In the genomic region with DNA sequence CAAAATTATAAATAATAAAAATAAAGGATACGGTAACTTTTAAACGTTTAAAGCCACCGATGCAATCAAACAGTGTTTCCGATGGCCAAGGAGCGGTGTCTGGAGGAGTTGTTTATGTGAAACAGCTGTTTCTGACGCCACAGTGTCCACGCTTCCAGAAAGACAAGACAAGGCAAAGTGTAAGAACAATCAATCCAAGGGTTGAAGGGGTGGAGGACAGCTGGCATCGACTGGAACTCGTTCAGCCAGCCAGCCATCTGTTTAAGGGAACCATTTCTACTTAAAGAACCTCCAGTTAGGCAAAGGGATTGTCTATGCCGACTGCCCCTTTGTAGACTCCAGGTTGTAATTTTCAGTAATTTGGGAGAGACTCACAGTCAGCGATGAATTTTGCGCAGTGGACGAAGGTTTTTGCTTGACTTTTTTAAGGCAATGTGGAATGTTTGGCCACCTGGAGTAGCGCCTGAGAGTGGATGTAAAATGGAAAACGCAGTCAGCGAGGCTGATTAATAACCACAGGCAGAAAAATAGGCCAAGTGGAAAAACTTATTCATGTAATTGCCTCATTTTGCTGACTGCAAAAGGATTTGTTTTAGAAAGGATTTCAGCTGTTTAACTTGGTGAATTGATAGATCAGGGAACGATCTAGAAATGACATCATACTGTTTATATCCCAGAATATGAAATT, we compare ENCODE assay signal across 8 mouse cellular contexts. TPM values are rescaled to one million over a fixed set of nuclear protein-coding genes. Genes with fewer than 3 reads are reported as not detected.
DNase-seq lines count a peak whose midpoint lies in the region; ATAC-seq and TF ChIP-seq lines count a peak whose summit lies in the region.

No protein-coding gene starts in this region.

- peak; percentile 37 to 45 for DNase-seq in cerebellum, postnatal 14 days
- no peak for DNase-seq in cerebellum, adult 8-10 months
- peak; percentile 17 for DNase-seq in hindbrain, postnatal 0 days (ENCODE audit: low spot score)
- DNase-seq in hindbrain, embryonic 14.5 days (ENCODE audit: low spot score), result no peak
- peak; percentile 28 for DNase-seq in lung, postnatal 36 days
- no peak for DNase-seq in frontal cortex, postnatal 36 days (ENCODE audit: low spot score in 2 of 2)
- DNase-seq in adrenal gland, adult 2 months, result no peak

- no peak overlapping the region for H3K9ac ChIP-seq in hindbrain, postnatal 0 days (replicated peaks; ENCODE audit: low read length)
- H3K9ac ChIP-seq in hindbrain, embryonic 14.5 days, result no peak overlapping the region
- H3K9ac ChIP-seq in forebrain, embryonic 16.5 days (replicated peaks; ENCODE audit: low read depth, low read length), result no peak overlapping the region

- no peaks in the 10 kb centered on the region for H3K36me3 ChIP-seq in hindbrain, postnatal 0 days (ENCODE audit: insufficient read depth, low read length)
- no peaks in the 10 kb centered on the region for H3K36me3 ChIP-seq in hindbrain, embryonic 14.5 days (replicated peaks; ENCODE audit: control insufficient read depth, insufficient read depth)
- no peaks in the 10 kb centered on the region for H3K36me3 ChIP-seq in forebrain, embryonic 16.5 days (ENCODE audit: control insufficient read depth, insufficient read depth)

- 71% methylated on average over 17 of the region's 17 CpGs for WGBS in hindbrain, postnatal 0 days
- 77% methylated on average over 17 of the region's 17 CpGs for WGBS in hindbrain, embryonic 14.5 days
- WGBS in forebrain, embryonic 16.5 days, result 43% methylated on average over 17 of the region's 17 CpGs

- no peak for TF ChIP-seq CTCF in hindbrain, postnatal 0 days (IDR thresholded peaks at IDR 0.05; ENCODE audit: low read depth)

- no peak overlapping the region for H3K4me2 ChIP-seq in hindbrain, postnatal 0 days (ENCODE audit: low read depth, low read length)
- H3K4me2 ChIP-seq in hindbrain, embryonic 14.5 days (replicated peaks), result no peak overlapping the region
- H3K4me2 ChIP-seq in forebrain, embryonic 16.5 days (ENCODE audit: low read length), result peak overlapping the region; percentile 18

- no peak for ATAC-seq in hindbrain, postnatal 0 days
- ATAC-seq in hindbrain, embryonic 14.5 days (ENCODE audit: low FRiP score), result no peak; the same call in 1 of the 2 replicates
- ATAC-seq in forebrain, embryonic 16.5 days, result peak; percentile 72

- H3K4me1 ChIP-seq in hindbrain, postnatal 0 days (ENCODE audit: insufficient read depth, low read length), result no peaks in the 10 kb centered on the region
- no peaks in the 10 kb centered on the region for H3K4me1 ChIP-seq in hindbrain, embryonic 14.5 days (replicated peaks; ENCODE audit: control insufficient read depth, insufficient read depth, low read length)
- H3K4me1 ChIP-seq in forebrain, embryonic 16.5 days (replicated peaks; ENCODE audit: control insufficient read depth, insufficient read depth, low read length), result no peaks in the 10 kb centered on the region; the same call in 1 of the 2 replicates

- H3K27ac ChIP-seq in hindbrain, postnatal 0 days, result no peak overlapping the region
- no peak overlapping the region for H3K27ac ChIP-seq in hindbrain, embryonic 14.5 days
- H3K27ac ChIP-seq in forebrain, embryonic 16.5 days (ENCODE audit: low read length), result no peak overlapping the region

- H3K4me3 ChIP-seq in hindbrain, postnatal 0 days (ENCODE audit: low read length), result no peak overlapping the region
- no peak overlapping the region for H3K4me3 ChIP-seq in hindbrain, embryonic 14.5 days (replicated peaks; ENCODE audit: low read length)
- H3K4me3 ChIP-seq in forebrain, embryonic 16.5 days (replicated peaks; ENCODE audit: low read length), result no peak overlapping the region

- no peaks in the 10 kb centered on the region for H3K27me3 ChIP-seq in hindbrain, postnatal 0 days (ENCODE audit: insufficient read depth, low read length)
- H3K27me3 ChIP-seq in hindbrain, embryonic 14.5 days (ENCODE audit: control insufficient read depth, insufficient read depth, low read length), result no peaks in the 10 kb centered on the region
- H3K27me3 ChIP-seq in forebrain, embryonic 16.5 days (replicated peaks; ENCODE audit: control insufficient read depth, insufficient read depth, low read length), result no peaks in the 10 kb centered on the region

- no peaks in the 10 kb centered on the region for H3K9me3 ChIP-seq in hindbrain, postnatal 0 days (ENCODE audit: low read length)
- no peaks in the 10 kb centered on the region for H3K9me3 ChIP-seq in hindbrain, embryonic 14.5 days (ENCODE audit: control insufficient read depth, low read length)
- no peaks in the 10 kb centered on the region for H3K9me3 ChIP-seq in forebrain, embryonic 16.5 days (ENCODE audit: control insufficient read depth, low read length)

RNA-seq across cellular contexts. Expression of gene Parp8, which starts 37.4 kb away (rescaled TPM):
- 35.2 and 38.7 TPM in 2 replicates for total RNA-seq in hindbrain, postnatal 0 days (2014; rRNA removed)
- polyA plus RNA-seq in hindbrain, postnatal 0 days (2015; fragmentation: Nextera tagmentation; extraction: Ambion mirVana), result 21.2 and 23.9 TPM in 2 replicates
- 42.3 and 44.0 TPM in 2 replicates for polyA plus RNA-seq in hindbrain, embryonic 14.5 days (2014; fragmentation: Nextera tagmentation; extraction: Ambion mirVana)
- polyA plus RNA-seq in forebrain, embryonic 16.5 days (2015; fragmentation: Nextera tagmentation; extraction: Ambion mirVana), result 19.2 and 24.1 TPM in 2 replicates
- total RNA-seq in adrenal gland, adult 2 months (2021), result 10 to 100 TPM; 10.3 to 14.1 TPM
- polyA plus RNA-seq in adrenal gland, adult 2 months (2012; rRNA removed), result 2.9 and 3.5 TPM in 2 replicates

Comparison
In these comparisons a context has a peak if more than half of its experiments do, and no peak if none do; other contexts are left out.
1. DNase-seq: peak in cerebellum, postnatal 14 days (2 of 2), hindbrain, postnatal 0 days (single experiment) and lung, postnatal 36 days (single experiment); none in cerebellum, adult 8-10 months (single experiment), hindbrain, embryonic 14.5 days (single experiment), frontal cortex, postnatal 36 days (0 of 2) and adrenal gland, adult 2 months (single experiment).